Mouse (Mus musculus) embryonic fibroblast, embryonic 13.5 days (primary cell): Measurements from ENCODE around the gene Map4k4.

Source experiments
- CTCF ChIP-seq: IDR thresholded peaks from 2 replicates; pipeline ENCODE4 v1.5.1; 2011; ENCODE audit warnings: mild to moderate bottlenecking, control low read depth, low read length, moderate library complexity, borderline replicate concordance; ENCODE audit not compliant: insufficient read depth
- POLR2A ChIP-seq: IDR thresholded peaks from 2 replicates; pipeline ENCODE4 v1.6.1; 2011; ENCODE audit warnings: low read depth, mild to moderate bottlenecking, control low read depth, low read length, moderate library complexity

DNA sequence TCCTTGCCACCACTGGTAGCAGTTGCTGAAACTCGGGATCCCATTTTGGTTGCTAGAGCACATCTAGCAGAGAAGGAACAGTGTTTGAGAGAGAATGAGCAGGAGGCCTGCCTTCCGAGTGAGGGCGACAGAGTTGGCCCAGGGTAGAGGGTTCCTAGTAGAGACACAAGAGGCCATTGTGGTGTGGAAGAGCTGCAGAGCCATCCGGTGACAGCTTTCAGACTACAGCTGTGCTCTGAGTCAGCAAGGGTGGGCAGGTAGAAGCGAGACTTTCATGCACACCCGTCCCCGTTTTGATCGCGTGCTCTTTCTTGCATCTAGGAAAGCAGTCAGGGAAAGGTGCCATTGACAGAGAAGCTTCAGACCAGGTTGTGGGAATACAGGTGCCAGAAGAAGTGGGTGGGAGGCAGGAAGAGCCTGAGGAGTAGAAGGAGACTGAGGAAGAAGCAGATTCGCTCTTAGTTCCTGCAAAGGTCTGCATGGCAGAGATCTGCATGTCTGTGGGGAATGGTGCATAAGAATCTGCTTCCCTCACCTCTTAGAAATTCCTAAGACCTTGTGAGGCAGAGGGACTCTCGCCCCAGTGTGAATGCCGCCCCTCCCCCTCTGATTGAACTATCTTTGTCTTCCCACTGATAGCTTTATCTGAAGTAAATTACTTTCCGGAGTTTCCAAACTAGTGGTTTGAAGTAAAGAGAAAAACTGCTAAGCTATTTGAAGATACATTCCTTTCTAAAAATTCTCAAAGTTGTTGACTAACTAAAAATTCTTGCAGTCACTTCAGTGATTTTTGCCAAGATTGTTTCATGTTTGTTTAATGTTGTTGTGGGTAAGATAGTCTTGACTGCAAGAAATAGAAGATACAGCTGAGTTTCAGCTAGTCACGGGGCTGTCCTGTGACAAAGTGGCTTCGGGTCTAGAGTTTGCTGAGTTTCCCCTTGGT is 23.0 kb downstream of the Map4k4 start:
- TF ChIP-seq CTCF: no peak
- TF ChIP-seq POLR2A: no peak
